Mouse (Mus musculus) neural tube, embryonic 15.5 days (tissue): ENCODE measurements around the gene Plxdc2. TPM values are rescaled to one million over a fixed set of nuclear protein-coding genes. Genes with fewer than 3 reads are reported as not detected.

ENCODE experiments used
- ATAC-seq: fragments of 200-750 bp; cut with Nextera tagmentation; 2 replicates; pipeline ENCODE4 v1.8.0; 2017; ENCODE audit warnings: mild to moderate bottlenecking, moderate TSS enrichment, moderate library complexity; ENCODE audit not compliant: low FRiP score
- H3K27ac ChIP-seq: fragments of 300-500 bp; sonication (generic); replicated peaks from 2 replicates; pipeline ENCODE4 v1.5.1; 2015; ENCODE audit warnings: mild to moderate bottlenecking, inconsistent platforms
- H3K27me3 ChIP-seq: fragments of 300-500 bp; sonication (generic); replicated peaks from 2 replicates; pipeline ENCODE4 v1.6.1; 2015; ENCODE audit warnings: inconsistent platforms
- H3K36me3 ChIP-seq: fragments of 300-500 bp; sonication (generic); 2 replicates; pipeline ENCODE4 v1.6.1; 2015; ENCODE audit warnings: inconsistent platforms
- H3K4me1 ChIP-seq: fragments of 300-500 bp; sonication (generic); 2 replicates; pipeline ENCODE4 v1.6.1; 2015; ENCODE audit warnings: inconsistent platforms
- H3K4me2 ChIP-seq: fragments of 300-500 bp; sonication (generic); 2 replicates; pipeline ENCODE4 v1.6.1; 2015; ENCODE audit warnings: inconsistent platforms, mild to moderate bottlenecking, moderate library complexity
- H3K4me3 ChIP-seq: fragments of 300-500 bp; sonication (generic); replicated peaks from 2 replicates; pipeline ENCODE4 v1.5.1; 2015; ENCODE audit warnings: mild to moderate bottlenecking, inconsistent platforms
- H3K9ac ChIP-seq: fragments of 300-500 bp; sonication (generic); replicated peaks from 2 replicates; pipeline ENCODE4 v1.6.1; 2015; ENCODE audit warnings: mild to moderate bottlenecking, inconsistent platforms
- H3K9me3 ChIP-seq: fragments of 300-500 bp; sonication (generic); replicated peaks from 2 replicates; pipeline ENCODE4 v1.6.1; 2016; ENCODE audit warnings: inconsistent platforms
- WGBS: fragments of 180-500 bp; shearing (Covaris S2); methylation state at CpG from one replicate; pipeline ENCODE4 v1.1.7; 2015; ENCODE audit warnings: mixed read lengths; 5-methylcytosine and 5-hydroxymethylcytosine counted together
- polyA plus RNA-seq: library from polyadenylated mRNA; unstranded; fragments of >200 nt; fragmentation: Nextera tagmentation; extraction: Ambion mirVana; gene quantifications from 2 replicates; pipeline ENCODE4 v1.2.1, GENCODE M21; 2015

Plxdc2 gene
- polyA plus RNA-seq, 1 experiment from 2014 or later: 29.3 TPM

DNA sequence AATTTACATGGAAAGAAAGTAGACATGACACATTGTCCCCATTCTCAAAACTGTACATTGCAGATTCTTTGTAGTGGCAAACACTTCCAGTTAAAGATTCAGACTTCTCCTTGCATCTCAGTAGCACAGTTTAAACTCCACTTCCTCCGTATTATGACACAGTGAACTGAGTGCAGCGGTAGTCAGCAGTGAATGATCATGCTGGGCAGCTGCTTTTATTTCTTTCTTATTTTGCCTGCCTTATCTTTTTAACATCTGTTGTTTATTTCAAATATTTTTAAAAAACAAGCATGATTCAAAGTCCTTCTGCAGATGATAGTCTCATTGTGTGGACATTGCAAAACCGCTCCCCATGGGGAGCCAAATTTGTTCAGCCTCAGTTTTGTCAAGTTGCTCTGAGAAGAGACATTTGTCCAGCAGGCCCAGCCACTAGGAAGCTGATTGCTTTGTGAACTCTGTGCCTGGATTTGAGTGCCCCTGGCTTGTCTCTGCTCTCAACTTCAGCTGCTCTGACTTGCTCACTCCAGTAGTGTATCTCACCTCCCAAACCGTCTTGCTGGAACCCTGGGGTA, 9.8 kb downstream of the Plxdc2 start:
- H3K4me1 ChIP-seq: no peaks in the 10 kb centered on the region
- WGBS: 57% methylated on average over 4 of the region's 4 CpGs
- no peak overlapping the region for H3K9ac ChIP-seq
- no peaks in the 10 kb centered on the region for H3K36me3 ChIP-seq
- no peak overlapping the region for H3K4me3 ChIP-seq
- ATAC-seq: no peak
- H3K9me3 ChIP-seq: no peaks in the 10 kb centered on the region
- H3K27ac ChIP-seq: no peak overlapping the region
- H3K27me3 ChIP-seq: no peaks in the 10 kb centered on the region
- no peak overlapping the region for H3K4me2 ChIP-seq

DNA sequence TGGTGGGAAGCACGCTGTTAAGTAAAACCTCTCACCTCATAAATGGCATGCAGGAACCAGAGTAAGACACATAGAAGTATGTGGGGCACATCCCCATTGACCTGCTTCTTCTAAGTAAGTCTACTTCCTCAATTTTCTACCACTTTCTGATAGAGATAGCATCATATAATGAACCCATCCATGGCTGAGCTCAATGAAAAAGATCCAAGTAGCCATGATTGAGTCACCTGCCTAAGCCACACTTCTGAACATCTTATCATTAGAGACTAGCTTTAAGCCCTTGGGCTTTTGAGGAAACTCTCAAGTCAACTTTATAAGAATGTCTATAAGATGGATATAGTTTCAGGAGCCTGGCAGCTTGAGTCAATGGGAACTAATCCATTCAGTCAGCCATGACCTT, 14.3 kb downstream of the Plxdc2 start:
- Histone ChIP-seq H3K27me3 (no peaks in the 10 kb centered on the region), H3K9me3 (no peaks in the 10 kb centered on the region), H3K36me3 (no peaks in the 10 kb centered on the region), H3K27ac (no peak overlapping the region), H3K4me2 (no peak overlapping the region), H3K9ac (no peak overlapping the region), H3K4me1 (no peaks in the 10 kb centered on the region), H3K4me3 (no peak overlapping the region)
- no peak for ATAC-seq
- 98% methylated on average over 1 of the region's 1 CpGs for WGBS

DNA sequence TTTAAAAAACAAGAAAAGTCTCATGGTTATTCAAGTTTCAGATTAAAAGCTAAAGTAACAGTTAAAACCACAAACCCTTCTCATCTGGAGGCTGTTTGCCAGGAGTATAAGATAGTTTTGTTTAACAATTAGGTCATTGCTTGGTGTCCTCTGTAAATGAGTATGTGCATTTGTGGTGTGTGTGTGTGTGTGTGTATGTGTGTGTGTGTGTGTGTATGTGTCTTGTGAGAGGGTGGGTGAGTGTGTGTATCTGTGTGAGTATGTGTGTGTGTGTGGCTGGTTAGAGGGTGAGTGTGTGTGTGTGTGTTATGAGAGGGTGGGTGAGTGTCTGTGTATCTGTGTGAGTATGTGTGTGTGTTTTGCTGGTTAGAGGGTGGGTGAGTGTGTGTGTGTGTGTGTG, 18.2 kb downstream of the Plxdc2 start:
- Histone ChIP-seq H3K9ac (no peak overlapping the region), H3K4me3 (no peak overlapping the region), H3K9me3 (no peaks in the 10 kb centered on the region), H3K27me3 (no peaks in the 10 kb centered on the region), H3K4me2 (no peak overlapping the region), H3K36me3 (no peaks in the 10 kb centered on the region), H3K27ac (no peak overlapping the region), H3K4me1 (no peaks in the 10 kb centered on the region)
- ATAC-seq: no peak

DNA sequence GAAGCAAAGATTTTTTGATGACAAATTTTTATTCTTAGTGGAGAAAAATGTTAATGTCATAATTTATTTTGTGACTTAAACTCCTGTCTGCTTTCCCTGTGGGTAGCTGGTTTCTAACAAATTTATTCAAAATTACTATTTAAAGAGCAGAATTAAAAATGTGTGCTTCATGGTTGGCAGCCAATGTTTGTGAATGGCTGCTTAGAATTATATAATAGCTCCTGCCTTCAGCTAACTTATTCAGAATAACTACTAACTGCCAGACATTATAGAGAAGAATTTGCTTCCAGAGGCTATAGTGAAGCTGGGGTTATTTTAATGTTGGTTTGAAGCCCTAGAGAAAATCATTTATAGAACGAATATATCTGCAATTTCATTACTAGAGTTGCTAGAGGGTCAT, 30.1 kb downstream of the Plxdc2 start:
- Histone ChIP-seq H3K27ac (no peak overlapping the region), H3K27me3 (no peaks in the 10 kb centered on the region), H3K36me3 (no peaks in the 10 kb centered on the region), H3K9me3 (no peaks in the 10 kb centered on the region), H3K4me2 (no peak overlapping the region), H3K4me1 (no peaks in the 10 kb centered on the region), H3K4me3 (no peak overlapping the region), H3K9ac (no peak overlapping the region)
- ATAC-seq: no peak
- 82% methylated on average over 1 of the region's 1 CpGs for WGBS

DNA sequence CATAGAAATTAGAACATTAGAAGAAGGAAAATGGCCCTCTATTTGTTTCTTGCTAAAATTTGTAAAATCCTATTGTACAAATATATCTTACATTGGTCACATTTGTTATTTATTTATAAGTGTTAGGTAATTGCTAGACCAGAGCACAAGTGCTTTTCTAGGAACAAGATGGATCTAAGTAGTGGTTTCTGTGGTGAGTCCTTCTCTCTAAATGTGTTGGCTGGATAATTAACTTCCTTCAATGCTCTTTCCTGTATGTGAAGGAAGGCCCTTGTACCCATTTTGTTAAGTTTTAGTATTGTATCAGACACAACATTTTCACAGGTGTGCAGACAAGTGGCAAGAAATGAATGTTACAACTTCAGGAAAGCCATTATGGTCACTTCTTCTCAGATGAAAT, 30.6 kb downstream of the Plxdc2 start:
- Histone ChIP-seq H3K27me3 (no peaks in the 10 kb centered on the region), H3K36me3 (no peaks in the 10 kb centered on the region), H3K4me1 (no peaks in the 10 kb centered on the region), H3K9ac (no peak overlapping the region), H3K9me3 (no peaks in the 10 kb centered on the region), H3K27ac (no peak overlapping the region), H3K4me2 (no peak overlapping the region), H3K4me3 (no peak overlapping the region)
- no peak for ATAC-seq

DNA sequence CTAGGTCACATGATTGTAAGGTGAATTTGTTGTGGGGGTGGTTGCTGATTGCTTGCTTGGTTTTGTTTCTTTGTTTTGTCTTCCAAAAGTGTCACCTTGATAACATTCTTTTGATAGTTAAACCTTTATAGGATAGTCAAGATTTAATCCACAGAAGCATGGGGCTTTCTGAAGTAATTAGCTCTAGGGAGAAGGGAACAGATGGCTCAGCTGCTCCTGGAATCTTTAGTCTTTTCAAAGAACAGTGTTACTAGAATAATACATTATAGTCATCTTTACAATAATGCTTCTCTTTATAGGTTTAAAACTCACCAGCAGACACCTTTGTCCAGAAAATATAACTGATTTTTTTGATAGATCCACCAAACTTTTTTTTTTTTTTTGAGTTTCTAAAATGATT, 31.7 kb downstream of the Plxdc2 start:
- Histone ChIP-seq H3K27me3 (no peaks in the 10 kb centered on the region), H3K27ac (no peak overlapping the region), H3K9ac (no peak overlapping the region), H3K9me3 (no peaks in the 10 kb centered on the region), H3K4me2 (no peak overlapping the region), H3K4me3 (no peak overlapping the region), H3K36me3 (no peaks in the 10 kb centered on the region), H3K4me1 (no peaks in the 10 kb centered on the region)
- ATAC-seq: no peak

DNA sequence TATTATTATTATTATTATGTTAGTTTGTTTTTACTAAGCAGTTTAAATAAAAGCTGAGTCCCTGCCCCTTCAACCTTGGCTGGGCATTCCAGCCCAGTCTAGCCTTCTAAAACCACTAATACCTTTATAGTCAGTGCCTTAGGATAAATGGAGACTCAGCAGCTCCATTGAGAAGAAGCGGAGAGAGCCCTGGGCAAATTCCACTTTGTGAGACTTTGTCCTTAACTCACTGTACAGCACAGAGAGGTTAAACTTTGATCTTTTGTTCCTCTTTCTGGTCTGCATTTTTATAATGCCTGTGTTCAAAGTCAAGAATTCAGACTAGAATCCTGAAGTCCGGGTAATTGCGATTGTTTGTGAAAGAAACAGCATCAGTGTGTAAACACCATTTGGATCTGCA, 41.4 kb downstream of the Plxdc2 start:
- H3K27me3 ChIP-seq: no peaks in the 10 kb centered on the region
- no peak overlapping the region for H3K9ac ChIP-seq
- no peak overlapping the region for H3K4me2 ChIP-seq
- H3K9me3 ChIP-seq: no peaks in the 10 kb centered on the region
- no peak for ATAC-seq
- H3K36me3 ChIP-seq: no peaks in the 10 kb centered on the region
- H3K4me3 ChIP-seq: no peak overlapping the region
- 89% methylated on average over 3 of the region's 3 CpGs for WGBS
- H3K4me1 ChIP-seq: no peaks in the 10 kb centered on the region
- no peak overlapping the region for H3K27ac ChIP-seq

DNA sequence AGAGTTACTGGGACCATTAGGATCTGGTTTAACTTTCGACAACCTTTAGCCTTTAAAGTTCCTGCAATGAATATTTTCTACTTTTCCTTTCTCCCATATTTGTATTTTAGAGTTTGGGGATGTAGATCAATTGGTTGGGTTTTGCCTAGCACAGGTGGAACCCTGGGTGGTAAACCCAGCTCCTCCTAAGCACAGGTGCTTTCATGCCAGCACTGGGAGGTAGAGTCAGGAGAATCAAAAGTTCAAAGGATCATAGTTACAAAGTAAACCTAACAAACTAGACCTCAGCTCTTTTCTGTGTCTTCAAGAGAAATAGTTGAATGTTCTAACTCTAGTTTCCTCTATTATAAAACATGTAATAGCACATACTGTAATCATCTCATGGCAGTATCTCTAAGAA, 41.9 kb downstream of the Plxdc2 start:
- Histone ChIP-seq H3K4me2 (no peak overlapping the region), H3K9me3 (no peaks in the 10 kb centered on the region), H3K9ac (no peak overlapping the region), H3K4me3 (no peak overlapping the region), H3K4me1 (no peaks in the 10 kb centered on the region), H3K27me3 (no peaks in the 10 kb centered on the region), H3K36me3 (no peaks in the 10 kb centered on the region), H3K27ac (no peak overlapping the region)
- ATAC-seq: no peak
- 98% methylated on average over 1 of the region's 1 CpGs for WGBS

DNA sequence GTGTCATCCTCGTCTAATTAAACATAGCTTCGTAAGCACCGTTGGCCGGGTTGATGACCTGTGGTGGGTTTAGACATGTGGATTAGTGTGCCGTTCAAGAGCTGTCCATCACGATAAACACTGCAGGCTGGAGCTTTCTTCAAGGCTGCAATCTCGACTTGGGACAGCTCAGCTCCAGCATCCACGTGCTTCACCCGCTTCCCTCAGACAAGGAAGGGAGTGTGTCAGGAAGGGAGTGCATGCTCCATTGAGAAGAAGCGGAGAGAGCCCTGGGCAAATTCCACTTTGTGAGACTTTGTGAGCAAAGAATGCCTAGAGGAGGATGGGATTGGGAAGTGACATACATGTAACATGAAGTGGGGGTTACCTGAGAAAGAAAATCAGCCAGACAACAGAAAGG, 42.8 kb downstream of the Plxdc2 start:
- no peaks in the 10 kb centered on the region for H3K36me3 ChIP-seq
- no peaks in the 10 kb centered on the region for H3K4me1 ChIP-seq
- H3K4me3 ChIP-seq: no peak overlapping the region
- H3K9ac ChIP-seq: no peak overlapping the region
- H3K27me3 ChIP-seq: no peaks in the 10 kb centered on the region
- no peaks in the 10 kb centered on the region for H3K9me3 ChIP-seq
- H3K27ac ChIP-seq: no peak overlapping the region
- no peak for ATAC-seq
- H3K4me2 ChIP-seq: no peak overlapping the region
- WGBS: 84% methylated on average over 10 of the region's 10 CpGs

DNA sequence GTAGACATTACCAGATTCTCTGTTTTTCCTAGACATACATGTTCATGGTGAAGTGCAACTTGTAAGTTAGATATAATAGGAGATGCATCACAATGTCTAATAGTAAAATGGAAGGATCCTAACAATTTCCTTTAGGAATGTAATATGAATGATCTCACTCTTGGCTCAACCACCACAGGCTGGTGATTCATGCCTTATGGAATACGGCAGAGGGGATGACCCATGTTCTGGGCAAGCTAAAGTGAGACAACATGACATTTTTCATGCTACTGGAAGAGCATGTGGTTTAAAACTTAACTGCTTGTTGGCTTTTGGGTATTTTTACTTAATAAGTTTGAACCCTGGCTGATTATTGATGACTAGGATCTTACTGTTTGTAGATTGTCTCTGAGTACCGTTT, 50.4 kb downstream of the Plxdc2 start:
- no peaks in the 10 kb centered on the region for H3K27me3 ChIP-seq
- WGBS: 87% methylated on average over 2 of the region's 2 CpGs
- no peaks in the 10 kb centered on the region for H3K36me3 ChIP-seq
- H3K27ac ChIP-seq: no peak overlapping the region
- H3K4me3 ChIP-seq: no peak overlapping the region
- H3K4me2 ChIP-seq: no peak overlapping the region
- no peak overlapping the region for H3K9ac ChIP-seq
- no peaks in the 10 kb centered on the region for H3K9me3 ChIP-seq
- H3K4me1 ChIP-seq: no peaks in the 10 kb centered on the region
- no peak for ATAC-seq

DNA sequence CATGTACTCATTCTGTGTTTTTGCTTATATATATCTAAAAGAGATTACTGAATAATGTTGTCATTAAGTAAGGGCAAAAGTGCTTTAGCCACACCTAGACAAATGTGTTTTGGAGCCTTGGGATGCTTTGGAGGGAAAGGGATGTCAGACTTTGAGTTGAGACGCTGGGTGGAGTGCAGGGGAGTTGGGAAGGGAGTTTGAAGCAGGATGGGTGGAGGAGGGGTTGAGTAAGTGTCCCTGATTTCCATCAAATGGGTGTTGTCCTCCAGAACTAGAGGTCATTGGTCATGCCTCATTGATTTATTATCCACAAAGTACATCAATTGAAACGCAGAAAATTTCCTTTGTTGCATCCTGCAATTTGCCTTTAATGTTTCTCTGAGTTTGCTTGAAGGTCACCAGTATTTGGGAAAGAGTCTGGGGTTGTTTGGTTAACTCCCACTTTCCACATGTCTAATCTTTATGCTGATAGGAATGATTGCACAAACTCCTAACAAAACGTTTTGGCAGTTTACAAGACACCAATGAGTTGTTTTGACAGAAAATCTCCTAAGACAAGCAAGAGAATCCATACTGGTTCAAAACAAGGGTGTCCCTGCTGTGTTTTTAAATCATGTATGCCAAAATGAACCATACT, 58.4 kb downstream of the Plxdc2 start:
- Histone ChIP-seq H3K9me3 (no peaks in the 10 kb centered on the region), H3K36me3 (no peaks in the 10 kb centered on the region), H3K27me3 (no peaks in the 10 kb centered on the region), H3K4me3 (no peak overlapping the region), H3K4me2 (no peak overlapping the region), H3K27ac (no peak overlapping the region), H3K4me1 (no peaks in the 10 kb centered on the region), H3K9ac (no peak overlapping the region)
- ATAC-seq: no peak
- WGBS: 29% methylated on average over 3 of the region's 3 CpGs

DNA sequence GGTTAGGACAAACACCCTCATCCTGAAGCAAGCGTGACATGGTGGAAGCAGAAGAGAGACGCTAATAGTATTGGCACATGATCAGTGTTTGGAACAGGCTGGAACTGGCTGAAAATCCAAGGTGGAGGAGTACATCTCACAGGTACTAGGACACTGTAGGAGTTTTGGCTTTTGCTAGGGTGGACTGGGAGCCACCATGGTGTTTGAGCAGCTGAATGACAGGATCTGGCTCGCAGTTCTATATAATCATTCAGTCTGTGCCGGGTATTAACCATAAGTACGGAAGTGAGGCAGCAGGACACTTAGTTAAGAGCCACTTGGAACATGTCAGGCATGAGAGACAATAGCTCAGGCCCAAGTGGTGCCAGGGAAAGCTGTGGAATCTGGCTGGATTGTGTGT, 82.9 kb downstream of the Plxdc2 start:
- Histone ChIP-seq H3K4me2 (no peak overlapping the region), H3K4me1 (no peaks in the 10 kb centered on the region), H3K36me3 (no peaks in the 10 kb centered on the region), H3K27ac (no peak overlapping the region), H3K4me3 (no peak overlapping the region), H3K9ac (no peak overlapping the region), H3K27me3 (no peaks in the 10 kb centered on the region), H3K9me3 (no peaks in the 10 kb centered on the region)
- ATAC-seq: no peak
- 86% methylated on average over 5 of the region's 5 CpGs for WGBS

DNA sequence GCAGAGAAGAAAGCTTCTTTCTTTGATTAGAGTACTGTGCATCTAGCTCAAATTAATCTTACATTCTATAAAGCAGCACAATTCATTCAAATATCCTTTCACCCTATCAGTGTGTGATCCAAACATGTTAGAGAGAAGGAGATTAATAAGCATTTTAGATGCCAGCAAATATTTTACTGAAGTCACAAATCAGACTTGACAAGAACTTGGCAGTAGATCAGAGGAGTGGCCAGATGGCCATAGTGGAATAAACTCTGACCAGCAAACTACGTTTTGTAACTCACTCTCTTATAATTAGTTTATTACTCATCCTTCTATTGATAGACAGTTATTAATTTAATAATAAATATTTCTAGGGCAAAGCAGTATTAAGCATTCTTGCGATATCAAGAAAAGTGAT, 86.5 kb downstream of the Plxdc2 start:
- Histone ChIP-seq H3K27me3 (no peaks in the 10 kb centered on the region), H3K36me3 (no peaks in the 10 kb centered on the region), H3K27ac (no peak overlapping the region), H3K4me1 (no peaks in the 10 kb centered on the region), H3K9me3 (no peaks in the 10 kb centered on the region), H3K4me2 (no peak overlapping the region), H3K9ac (no peak overlapping the region), H3K4me3 (no peak overlapping the region)
- WGBS: 72% methylated on average over 2 of the region's 2 CpGs
- ATAC-seq: no peak
